Mouse (Mus musculus): ENCODE measurements around the gene Id1.

Id1 gene

GRCm38 (mm10) chr2:152736090-152736601 is at the start of gene Id1:
Id1 (plus strand) TSS chr2:152736251.
- DNase-seq = peak; percentile 95

- DNase-seq = no peak
These were observed 49.7 kb upstream of the Id1 start for GRCm38 (mm10) chr2:152686399-152686798.

- peak; percentile 94 for DNase-seq
These were observed 49.2 kb upstream of the Id1 start, which contains the start of gene Mcts2 for GRCm38 (mm10) chr2:152686806-152687267. Mcts2 (plus strand) TSS chr2:152687035.

- DNase-seq = peak; percentile 65
These were observed 44.4 kb upstream of the Id1 start for GRCm38 (mm10) chr2:152691564-152692217.

- peak; percentile 87 for DNase-seq
These were observed 42.8 kb upstream of the Id1 start for GRCm38 (mm10) chr2:152693233-152693632.

- DNase-seq = no peak
These were observed 42.3 kb upstream of the Id1 start for GRCm38 (mm10) chr2:152693735-152694134.

- no peak for DNase-seq
These were observed 41.3 kb upstream of the Id1 start for GRCm38 (mm10) chr2:152694708-152695107.

- no peak for DNase-seq
These were observed 40.0 kb upstream of the Id1 start for GRCm38 (mm10) chr2:152696016-152696415.

GRCm38 (mm10) chr2:152696476-152697164 is 39.4 kb upstream of the Id1 start:
- peak; percentile 90 for DNase-seq

GRCm38 (mm10) chr2:152700138-152700537 is 35.9 kb upstream of the Id1 start:
- DNase-seq = no peak

GRCm38 (mm10) chr2:152700725-152701124 is 35.3 kb upstream of the Id1 start:
- DNase-seq = no peak

- DNase-seq = no peak
These were observed 32.3 kb upstream of the Id1 start for GRCm38 (mm10) chr2:152703596-152704255.

GRCm38 (mm10) chr2:152704256-152704605 is 31.8 kb upstream of the Id1 start:
- DNase-seq = no peak

GRCm38 (mm10) chr2:152704811-152705370 is 31.2 kb upstream of the Id1 start:
- no peak for DNase-seq

GRCm38 (mm10) chr2:152705993-152706571 is 30.0 kb upstream of the Id1 start:
- DNase-seq = peak; percentile 64

GRCm38 (mm10) chr2:152707186-152707585 is 28.9 kb upstream of the Id1 start:
- no peak for DNase-seq

GRCm38 (mm10) chr2:152707627-152708026 is 28.4 kb upstream of the Id1 start:
- peak; percentile 97 for DNase-seq

GRCm38 (mm10) chr2:152709066-152709465 is 27.0 kb upstream of the Id1 start:
- DNase-seq = no peak

- no peak for DNase-seq
These were observed 19.7 kb upstream of the Id1 start for GRCm38 (mm10) chr2:152716241-152716772.

GRCm38 (mm10) chr2:152717652-152718051 is 18.4 kb upstream of the Id1 start:
- no peak for DNase-seq

GRCm38 (mm10) chr2:152718076-152718475 is 18.0 kb upstream of the Id1 start:
- peak; percentile 71 for DNase-seq

- peak; percentile 80 for DNase-seq
These were observed 12.3 kb upstream of the Id1 start for GRCm38 (mm10) chr2:152723651-152724331.

Data from embryo, embryonic 11 days (tissue).